Mouse (Mus musculus): ENCODE results near the gene Gm20388.

Gene Gm20388

GRCm38 (mm10) chr8:121372639-121372986, 1462.0 kb downstream of the Gm20388 start:
- no peak for DNase-seq (ENCODE audit: low read depth, low spot score)

- no peak for DNase-seq (ENCODE audit: low read depth, low spot score)
Measured at GRCm38 (mm10) chr8:121374284-121374683, 1463.6 kb downstream of the Gm20388 start.

GRCm38 (mm10) chr8:121374777-121375176, 1464.1 kb downstream of the Gm20388 start:
- peak; percentile 65 for DNase-seq (ENCODE audit: low read depth, low spot score)

DNA sequence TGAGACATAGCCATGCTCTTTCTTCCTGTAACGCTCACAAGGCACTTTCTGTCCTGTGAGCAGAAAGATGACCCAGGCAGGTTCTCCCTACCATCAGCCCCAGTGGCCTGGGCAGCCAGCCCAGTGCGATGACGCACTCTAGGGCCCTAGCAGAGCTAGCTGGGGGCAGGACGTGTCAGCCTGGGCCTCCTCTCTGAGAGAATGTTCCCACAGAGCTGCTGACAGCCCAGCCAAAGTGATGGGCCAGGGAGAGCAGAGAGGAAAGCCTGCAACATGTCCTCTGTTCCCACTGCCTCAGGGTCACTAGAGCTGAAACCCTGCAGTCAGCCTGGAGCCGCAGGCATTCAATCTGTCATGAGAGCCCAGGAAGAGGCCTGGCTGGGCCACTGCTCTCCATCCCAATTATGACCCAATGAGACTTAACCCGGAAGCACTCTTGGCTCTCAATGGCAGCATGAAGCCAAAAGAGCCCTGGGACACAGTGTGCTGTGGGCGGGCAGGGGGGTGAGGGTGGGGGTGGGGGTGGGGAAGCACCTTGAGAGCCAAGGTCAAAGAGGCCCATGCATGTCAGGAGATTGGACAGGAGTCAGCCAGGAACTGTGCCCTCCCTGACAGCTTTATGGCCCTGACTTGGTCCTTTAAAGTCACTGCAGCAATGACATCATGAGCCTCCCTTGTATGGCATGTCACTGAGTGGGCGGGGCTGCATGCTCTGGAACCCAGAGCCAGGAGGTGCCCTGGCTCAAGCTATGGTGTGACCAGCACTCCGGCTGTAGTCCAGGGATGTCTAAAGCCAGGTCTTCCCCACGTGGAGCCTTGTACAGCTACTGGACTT, 1465.7 kb downstream of the Gm20388 start:
- DNase-seq (ENCODE audit: low read depth, low spot score), result peak; percentile 83

- DNase-seq (ENCODE audit: low read depth, low spot score), result no peak
Measured at GRCm38 (mm10) chr8:121377680-121378079, 1467.0 kb downstream of the Gm20388 start.

- DNase-seq (ENCODE audit: low read depth, low spot score), result no peak
Measured at GRCm38 (mm10) chr8:121379387-121379786, 1468.7 kb downstream of the Gm20388 start.

- DNase-seq (ENCODE audit: low read depth, low spot score), result peak; percentile 27
Measured at GRCm38 (mm10) chr8:121382583-121383241, 1472.1 kb downstream of the Gm20388 start.

- DNase-seq (ENCODE audit: low read depth, low spot score), result no peak
Measured at GRCm38 (mm10) chr8:121385540-121385939, 1474.9 kb downstream of the Gm20388 start.

DNA sequence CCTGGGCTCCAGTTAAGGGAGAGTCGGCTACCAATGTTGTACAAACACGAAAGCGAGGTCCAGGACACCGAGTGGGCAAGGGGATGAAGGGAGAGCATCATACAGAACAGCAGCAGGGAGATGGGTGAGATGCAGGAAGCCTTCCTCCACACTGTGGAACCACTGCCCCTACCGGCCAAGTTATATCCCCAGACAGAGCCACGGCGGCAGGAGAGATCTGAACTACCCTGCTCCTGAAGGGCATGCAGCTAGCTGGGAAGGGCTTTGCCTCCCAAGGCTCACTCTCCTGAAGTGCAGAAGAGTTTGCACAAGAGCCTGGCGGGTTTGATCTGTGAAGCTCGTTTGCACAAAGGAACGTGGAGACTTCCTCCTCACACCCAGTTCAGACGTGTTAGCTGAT, 1480.0 kb downstream of the Gm20388 start:
- DNase-seq (ENCODE audit: low read depth, low spot score), result peak; percentile 44

GRCm38 (mm10) chr8:121391254-121391653, 1480.6 kb downstream of the Gm20388 start:
- peak; percentile 15 for DNase-seq (ENCODE audit: low read depth, low spot score)

GRCm38 (mm10) chr8:121391771-121392170, 1481.1 kb downstream of the Gm20388 start:
- DNase-seq (ENCODE audit: low read depth, low spot score), result no peak

DNA sequence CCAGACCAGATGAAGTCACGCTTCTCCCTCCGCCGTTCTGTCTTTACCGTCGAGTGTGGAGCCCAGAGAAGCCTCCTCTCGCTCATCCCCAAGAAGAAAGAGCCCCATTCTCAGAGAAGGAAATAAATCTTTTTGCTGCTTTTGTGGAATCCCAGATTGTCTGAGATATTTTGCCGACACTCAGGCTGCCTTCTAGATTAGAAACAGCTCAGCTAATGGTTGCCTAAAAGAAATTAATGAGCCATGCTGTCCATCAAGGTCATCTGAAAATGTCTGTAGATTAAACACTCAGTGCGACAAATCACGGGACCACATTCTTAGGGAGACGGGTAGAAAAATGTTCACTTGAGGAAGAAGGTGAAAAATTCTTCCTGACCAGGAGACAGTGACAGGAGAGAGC, 1481.8 kb downstream of the Gm20388 start:
- DNase-seq (ENCODE audit: low read depth, low spot score), result no peak

- peak; percentile 70 for DNase-seq (ENCODE audit: low read depth, low spot score)
Measured at GRCm38 (mm10) chr8:121393111-121393510, 1482.5 kb downstream of the Gm20388 start.

DNA sequence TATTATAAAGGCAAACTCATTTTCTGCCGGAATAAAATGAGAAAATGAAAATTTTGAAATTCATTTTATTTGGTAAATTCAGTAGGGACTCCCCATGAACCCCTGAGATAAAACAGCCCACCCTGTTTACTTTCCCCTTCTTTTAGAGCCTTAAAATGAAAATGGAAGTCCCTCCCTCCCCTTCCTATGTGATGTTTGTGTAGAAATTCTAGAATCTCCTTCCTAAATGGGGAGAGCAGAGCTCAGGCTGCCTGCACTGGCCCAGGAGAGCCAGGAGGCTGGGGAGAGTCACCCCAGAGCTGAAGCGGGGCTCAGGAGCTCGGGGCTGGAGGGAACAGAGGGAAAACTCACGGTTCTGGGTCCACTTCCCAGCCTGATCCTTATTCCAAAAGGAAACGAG, 1484.0 kb downstream of the Gm20388 start:
- no peak for DNase-seq (ENCODE audit: low read depth, low spot score)

DNA sequence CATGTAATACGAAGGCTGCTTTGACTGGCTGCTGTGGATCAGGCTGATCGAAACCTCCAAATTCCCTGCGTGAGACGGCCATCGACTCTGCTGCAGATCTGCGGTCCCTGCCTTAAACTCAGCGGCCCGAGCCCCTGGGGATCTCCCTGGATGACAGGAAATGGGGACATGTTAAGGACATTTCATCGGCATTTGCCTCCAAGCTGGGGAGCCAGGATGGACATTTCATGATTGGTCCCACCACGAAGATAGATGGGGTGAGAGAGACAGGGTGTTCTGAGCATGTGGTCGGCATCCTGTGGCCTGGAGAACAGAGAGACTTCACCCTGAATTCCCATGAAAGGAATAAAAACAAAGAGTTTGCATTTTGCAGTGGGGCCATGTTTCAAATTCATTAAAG, 1484.7 kb downstream of the Gm20388 start:
- no peak for DNase-seq (ENCODE audit: low read depth, low spot score)

GRCm38 (mm10) chr8:121396151-121396550, 1485.5 kb downstream of the Gm20388 start:
- DNase-seq (ENCODE audit: low read depth, low spot score), result no peak

GRCm38 (mm10) chr8:121397201-121397698, 1486.6 kb downstream of the Gm20388 start:
- no peak for DNase-seq (ENCODE audit: low read depth, low spot score)

DNA sequence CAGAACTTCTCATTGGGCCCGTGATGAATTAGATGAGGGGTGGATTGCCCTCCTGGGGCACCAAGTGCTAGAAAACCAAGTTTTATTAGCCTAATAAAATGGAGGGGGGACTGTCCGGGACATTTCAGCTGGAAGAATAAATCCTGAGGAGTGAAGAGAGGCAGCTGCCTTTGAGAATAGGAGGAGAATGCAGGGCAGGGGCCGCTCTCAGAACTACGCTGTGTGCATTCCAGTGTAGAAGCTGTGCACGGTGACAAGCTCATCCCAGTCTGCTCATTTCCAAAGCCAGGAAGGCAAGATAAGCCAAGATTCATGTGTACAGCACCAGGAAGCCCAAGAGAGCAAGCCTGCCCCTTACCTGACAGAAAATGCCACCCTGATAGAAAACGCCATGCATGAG, 1487.4 kb downstream of the Gm20388 start:
- no peak for DNase-seq (ENCODE audit: low read depth, low spot score)

GRCm38 (mm10) chr8:121398724-121399123, 1488.1 kb downstream of the Gm20388 start:
- no peak for DNase-seq (ENCODE audit: low read depth, low spot score)

- DNase-seq (ENCODE audit: low read depth, low spot score), result no peak
Measured at GRCm38 (mm10) chr8:121399173-121399572, 1488.5 kb downstream of the Gm20388 start.

- peak; percentile 11 for DNase-seq (ENCODE audit: low read depth, low spot score)
Measured at GRCm38 (mm10) chr8:121400581-121400980, 1489.9 kb downstream of the Gm20388 start.

DNA sequence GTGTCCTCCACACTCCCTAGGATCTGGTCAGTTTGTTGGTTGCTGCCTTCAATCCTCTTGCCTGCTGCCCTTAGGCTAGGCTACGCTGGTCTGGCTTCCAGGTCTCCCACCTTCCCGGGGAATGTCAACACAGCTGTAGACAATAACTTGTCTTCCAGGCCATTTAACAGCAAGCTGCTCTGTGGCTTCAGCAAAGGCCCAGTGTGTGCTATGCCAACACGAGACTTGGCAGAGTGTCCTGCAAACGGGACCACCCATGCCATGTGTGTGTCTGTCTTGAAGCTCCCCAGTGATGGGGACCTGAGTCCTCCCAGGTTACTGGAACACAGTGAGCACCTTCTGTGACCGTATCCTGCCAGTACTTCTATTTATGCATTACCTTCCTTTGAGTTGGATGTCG, 1493.2 kb downstream of the Gm20388 start:
- DNase-seq (ENCODE audit: low read depth, low spot score), result no peak

DNA sequence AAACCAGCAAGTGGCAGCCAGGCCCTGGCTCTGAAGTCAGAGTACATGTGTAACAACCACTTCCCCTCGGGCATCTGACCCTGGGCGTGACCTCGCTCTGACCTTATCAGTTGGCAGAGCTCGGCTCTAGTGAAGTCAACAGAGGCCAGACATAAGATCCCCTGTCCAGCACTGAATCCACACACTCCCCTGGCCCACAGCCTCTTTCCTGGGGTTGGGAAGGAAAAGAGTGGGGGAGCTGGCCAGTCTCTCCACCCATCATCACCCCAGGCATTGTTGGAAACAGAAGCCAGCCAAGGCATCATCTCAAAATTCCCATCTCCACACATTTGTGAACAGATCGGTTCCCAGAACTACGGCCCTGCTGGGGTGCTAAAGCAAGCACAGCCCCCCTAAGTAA, 1507.4 kb downstream of the Gm20388 start:
- DNase-seq (ENCODE audit: low read depth, low spot score), result peak; percentile 24
